Mouse (Mus musculus) limb, embryonic 13.5 days (tissue): ENCODE data around the gene Ncstn. TPM values are rescaled to one million over a fixed set of nuclear protein-coding genes. Genes with fewer than 3 reads are reported as not detected.

ENCODE experiments used
- ATAC-seq: fragments of 200-750 bp; cut with Nextera tagmentation; 2 replicates; pipeline ENCODE4 v1.8.0; 2017; ENCODE audit warnings: low read depth, moderate number of reproducible peaks, moderate TSS enrichment; ENCODE audit not compliant: low FRiP score
- H3K27ac ChIP-seq: fragments of 300-500 bp; sonication (generic); 2 replicates; pipeline ENCODE4 v1.5.1; 2015; ENCODE audit warnings: inconsistent platforms, mild to moderate bottlenecking, moderate library complexity
- H3K27me3 ChIP-seq: fragments of 300-500 bp; sonication (generic); 2 replicates; pipeline ENCODE4 v1.6.1; 2015; ENCODE audit warnings: mild to moderate bottlenecking, inconsistent platforms
- H3K36me3 ChIP-seq: fragments of 300-500 bp; sonication (generic); 2 replicates; pipeline ENCODE4 v1.6.1; 2015; ENCODE audit warnings: inconsistent platforms, mild to moderate bottlenecking, moderate library complexity
- H3K4me1 ChIP-seq: fragments of 300-500 bp; sonication (generic); 2 replicates; pipeline ENCODE4 v1.6.1; 2015; ENCODE audit warnings: inconsistent platforms
- H3K4me2 ChIP-seq: fragments of 300-500 bp; sonication (generic); replicated peaks from 2 replicates; pipeline ENCODE4 v1.6.1; 2015; ENCODE audit warnings: inconsistent platforms, mild to moderate bottlenecking, moderate library complexity
- H3K4me3 ChIP-seq: fragments of 300-500 bp; sonication (generic); 2 replicates; pipeline ENCODE4 v1.5.1; 2015; ENCODE audit warnings: moderate library complexity, mild to moderate bottlenecking, inconsistent platforms
- H3K9ac ChIP-seq: fragments of 300-500 bp; sonication (generic); 2 replicates; pipeline ENCODE4 v1.6.1; 2015; ENCODE audit warnings: mild to moderate bottlenecking, inconsistent platforms
- H3K9me3 ChIP-seq: fragments of 300-500 bp; sonication (generic); 2 replicates; pipeline ENCODE4 v1.6.1; 2016; ENCODE audit warnings: inconsistent platforms
- WGBS: fragments of 180-500 bp; shearing (Covaris S2); methylation state at CpG from one replicate; pipeline ENCODE4 v1.1.7; 2015; 5-methylcytosine and 5-hydroxymethylcytosine counted together
- polyA plus RNA-seq: library from polyadenylated mRNA; unstranded; fragments of >200 nt; fragmentation: Nextera tagmentation; extraction: Ambion mirVana; gene quantifications from 2 replicates; pipeline ENCODE4 v1.2.1, GENCODE M21; 2015

Gene Ncstn
- polyA plus RNA-seq, 1 experiment from 2014 or later: 107 TPM

DNA sequence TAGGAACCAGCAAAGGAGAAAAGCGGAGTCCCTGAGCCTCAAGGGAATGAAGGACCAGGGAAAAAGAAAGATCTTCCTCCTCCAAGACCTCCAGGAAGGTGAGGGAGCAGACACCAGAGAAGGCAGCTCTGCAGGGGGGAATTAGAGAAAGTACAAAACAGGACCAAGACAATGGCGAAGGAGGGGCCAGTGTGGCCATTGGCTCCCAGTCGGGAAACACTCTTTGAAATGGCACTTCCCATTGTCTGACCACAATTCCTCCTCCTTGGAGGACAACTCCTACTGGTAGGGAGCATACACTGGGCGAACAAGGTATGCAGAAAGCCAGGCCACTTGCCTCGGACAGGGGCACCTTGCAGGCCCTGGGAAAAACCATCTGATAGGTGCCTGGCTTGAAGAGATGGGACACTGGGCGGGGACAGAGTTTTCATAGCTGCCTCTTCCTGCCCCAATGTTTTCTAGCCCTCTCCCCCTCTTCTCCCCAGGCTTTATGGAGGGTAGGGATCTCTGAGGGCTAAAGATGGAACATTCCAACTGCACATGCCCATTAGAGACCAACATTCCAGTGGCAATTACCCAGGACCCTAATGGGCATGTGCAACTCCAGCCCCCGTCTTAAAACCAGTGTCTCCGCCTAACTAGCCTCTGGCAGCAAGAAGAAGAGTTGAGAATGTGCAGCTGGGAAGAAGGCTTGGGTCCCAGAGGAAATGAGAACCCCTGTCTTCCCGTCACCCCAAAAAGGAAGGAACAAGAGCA, 58.3 kb downstream of the Ncstn start:
- H3K4me3 ChIP-seq: peak overlapping the region; percentile 90; the same call in 1 of the 2 replicates
- peaks cover 17% of the 10 kb centered on the region; the same call in 1 of the 2 replicates for H3K36me3 ChIP-seq
- no peak for ATAC-seq
- no peaks in the 10 kb centered on the region for H3K27me3 ChIP-seq
- peak overlapping the region; percentile 95; the same call in 1 of the 2 replicates for H3K9ac ChIP-seq
- H3K4me2 ChIP-seq: peak overlapping the region; percentile 67
- H3K9me3 ChIP-seq: no peaks in the 10 kb centered on the region
- H3K4me1 ChIP-seq: peaks cover 70% of the 10 kb centered on the region
- H3K27ac ChIP-seq: no peak overlapping the region
- 50% methylated on average over 9 of the region's 9 CpGs for whole genome bisulfite sequencing

DNA sequence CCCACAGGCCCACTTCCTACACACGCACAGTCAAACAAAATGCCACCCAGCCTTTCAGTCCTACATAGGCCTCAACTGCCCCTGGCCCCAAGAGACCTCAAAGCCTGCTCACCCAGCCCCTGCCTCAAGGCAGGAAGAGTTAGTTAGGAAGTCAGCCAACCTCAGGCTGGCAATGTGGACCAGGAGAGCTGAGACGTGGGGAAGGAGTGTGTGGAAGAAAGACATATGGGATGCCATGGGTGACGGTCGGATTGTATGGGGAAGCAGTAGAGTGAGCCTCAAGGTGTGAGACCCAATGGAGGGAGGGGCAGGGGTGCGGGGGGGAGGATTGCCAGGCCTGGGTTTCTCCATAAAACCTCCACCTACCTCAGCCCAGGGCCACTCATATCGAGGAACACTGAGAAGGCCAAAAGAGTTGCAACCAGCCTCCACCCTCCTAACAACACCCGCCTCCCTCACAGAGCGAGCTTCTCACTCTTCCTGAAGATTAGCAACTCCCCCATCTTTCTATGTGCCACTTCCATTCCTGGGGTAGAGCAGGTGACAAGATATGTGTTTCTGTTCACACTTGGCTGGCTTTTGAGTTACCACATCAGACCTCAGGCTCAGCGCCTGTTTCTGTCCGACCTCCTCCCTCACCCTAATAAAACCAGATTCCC, 62.6 kb downstream of the Ncstn start:
- no peak overlapping the region for H3K4me3 ChIP-seq
- H3K27ac ChIP-seq: no peak overlapping the region
- H3K36me3 ChIP-seq: peaks cover 17% of the 10 kb centered on the region; the same call in 1 of the 2 replicates
- no peak for ATAC-seq
- no peaks in the 10 kb centered on the region for H3K27me3 ChIP-seq
- 52% methylated on average over 10 of the region's 10 CpGs for whole genome bisulfite sequencing
- H3K9ac ChIP-seq: no peak overlapping the region
- no peak overlapping the region for H3K4me2 ChIP-seq
- H3K9me3 ChIP-seq: no peaks in the 10 kb centered on the region
- H3K4me1 ChIP-seq: peaks cover 92% of the 10 kb centered on the region

DNA sequence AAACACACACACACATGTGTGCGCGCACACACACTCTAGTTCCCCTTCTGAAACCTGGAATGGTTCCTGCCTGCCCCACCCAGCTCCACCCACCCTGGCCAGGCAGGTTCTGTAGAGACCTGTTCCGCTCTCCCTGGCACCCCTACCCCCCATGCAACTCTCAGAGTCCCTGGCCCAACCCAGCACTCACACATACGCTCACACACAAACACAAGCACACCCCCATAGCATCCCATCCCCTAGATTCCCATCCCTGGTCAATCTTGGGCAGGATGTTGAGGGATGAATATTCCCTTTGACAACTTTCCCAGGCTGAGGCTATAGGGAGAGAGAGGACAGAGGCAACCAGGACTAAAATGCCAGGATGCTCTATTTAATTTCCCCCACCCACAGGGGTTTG, 63.3 kb downstream of the Ncstn start:
- H3K9me3 ChIP-seq: no peaks in the 10 kb centered on the region
- no peaks in the 10 kb centered on the region for H3K27me3 ChIP-seq
- 96% methylated on average over 4 of the region's 4 CpGs for WGBS
- H3K9ac ChIP-seq: no peak overlapping the region
- H3K36me3 ChIP-seq: peaks cover 17% of the 10 kb centered on the region; the same call in 1 of the 2 replicates
- H3K4me3 ChIP-seq: no peak overlapping the region
- H3K4me2 ChIP-seq: no peak overlapping the region
- H3K27ac ChIP-seq: no peak overlapping the region
- H3K4me1 ChIP-seq: peaks cover 88% of the 10 kb centered on the region
- no peak for ATAC-seq

DNA sequence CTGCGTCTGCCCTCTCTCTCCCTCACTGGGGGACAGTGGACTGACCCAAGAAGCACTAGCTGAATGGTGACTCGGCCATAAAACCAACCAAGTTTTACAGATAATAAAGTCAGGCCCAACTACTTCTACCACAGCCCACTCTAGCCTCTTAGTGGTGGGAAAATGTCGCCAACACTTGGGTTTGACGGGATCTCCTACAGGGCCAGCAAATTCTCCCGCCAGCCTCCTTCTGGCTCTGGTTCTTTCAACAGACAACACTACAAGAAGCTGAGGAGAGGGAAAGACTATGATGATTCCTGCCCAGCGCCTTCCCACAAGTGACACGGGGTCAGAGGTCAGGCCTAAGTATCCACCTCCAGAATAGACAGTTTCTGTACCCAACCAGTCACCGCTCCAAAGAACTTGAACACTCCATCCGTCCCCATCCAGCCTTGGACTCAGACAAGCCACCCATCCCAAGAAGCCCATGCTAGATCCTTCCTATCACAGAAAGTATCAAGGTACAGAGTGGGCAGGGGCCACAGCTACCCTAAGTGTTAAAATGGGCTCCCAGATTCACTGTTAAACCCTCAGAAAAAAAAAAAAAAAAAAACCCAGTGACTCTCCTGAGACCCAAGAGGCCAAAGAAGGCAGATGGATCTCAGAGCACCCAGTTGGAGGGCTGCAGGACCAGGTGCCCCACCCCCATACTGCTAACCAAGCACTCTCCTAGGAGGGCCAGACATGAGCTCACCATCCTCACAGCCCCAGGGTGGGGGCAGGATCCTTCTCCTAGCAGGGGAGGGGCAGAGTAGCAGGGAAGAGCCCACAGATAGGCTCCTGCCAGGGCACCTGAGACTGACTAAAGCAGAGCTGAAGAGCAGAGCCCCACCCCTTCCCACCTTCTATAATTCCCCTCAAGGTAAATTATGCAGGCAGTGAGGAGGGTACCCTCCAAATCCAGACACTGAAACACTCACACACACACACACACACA, 64.0 kb downstream of the Ncstn start:
- Histone ChIP-seq H3K27ac (no peak overlapping the region), H3K4me2 (no peak overlapping the region), H3K4me1 (peaks cover 81% of the 10 kb centered on the region), H3K36me3 (peaks cover 10% of the 10 kb centered on the region; the same call in 1 of the 2 replicates), H3K4me3 (no peak overlapping the region), H3K27me3 (no peaks in the 10 kb centered on the region), H3K9me3 (no peaks in the 10 kb centered on the region), H3K9ac (no peak overlapping the region)
- WGBS: 84% methylated on average over 9 of the region's 9 CpGs
- ATAC-seq: no peak

DNA sequence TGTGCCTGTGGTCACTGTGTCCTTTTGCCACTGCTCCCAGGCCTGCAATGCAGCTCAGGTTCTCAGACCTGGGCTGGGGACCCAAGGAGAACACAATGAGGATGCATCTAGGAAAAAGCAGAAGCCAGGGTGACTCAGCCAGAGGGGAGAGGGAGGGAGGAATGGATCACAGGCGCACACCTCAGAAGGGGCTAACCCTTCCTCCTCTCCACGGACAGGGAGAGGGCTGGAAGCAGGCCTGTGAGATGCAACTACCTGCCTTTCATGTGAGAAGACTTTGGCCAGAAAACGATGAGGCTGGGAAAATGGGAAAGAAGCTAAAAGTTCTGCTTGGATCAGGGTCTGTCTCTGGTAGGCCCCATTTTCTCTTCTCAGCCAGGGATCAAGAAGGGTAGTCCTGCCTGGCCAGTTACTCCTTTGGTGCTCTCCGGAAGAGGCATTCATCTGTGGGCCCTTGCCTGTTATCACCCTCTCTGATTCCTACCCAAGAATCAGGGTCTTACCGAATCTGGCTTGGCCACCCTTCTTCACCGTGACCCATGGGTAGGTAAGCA, 65.0 kb downstream of the Ncstn start:
- H3K9me3 ChIP-seq: no peaks in the 10 kb centered on the region
- H3K36me3 ChIP-seq: peaks cover 17% of the 10 kb centered on the region
- H3K4me1 ChIP-seq: peaks cover 74% of the 10 kb centered on the region
- no peaks in the 10 kb centered on the region for H3K27me3 ChIP-seq
- H3K9ac ChIP-seq: peak overlapping the region; percentile 35
- no peak for ATAC-seq
- peak overlapping the region; percentile 79 for H3K27ac ChIP-seq
- H3K4me3 ChIP-seq: no peak overlapping the region
- 85% methylated on average over 6 of the region's 6 CpGs for WGBS
- H3K4me2 ChIP-seq: peak overlapping the region; percentile 27; the same call in 1 of the 2 replicates

DNA sequence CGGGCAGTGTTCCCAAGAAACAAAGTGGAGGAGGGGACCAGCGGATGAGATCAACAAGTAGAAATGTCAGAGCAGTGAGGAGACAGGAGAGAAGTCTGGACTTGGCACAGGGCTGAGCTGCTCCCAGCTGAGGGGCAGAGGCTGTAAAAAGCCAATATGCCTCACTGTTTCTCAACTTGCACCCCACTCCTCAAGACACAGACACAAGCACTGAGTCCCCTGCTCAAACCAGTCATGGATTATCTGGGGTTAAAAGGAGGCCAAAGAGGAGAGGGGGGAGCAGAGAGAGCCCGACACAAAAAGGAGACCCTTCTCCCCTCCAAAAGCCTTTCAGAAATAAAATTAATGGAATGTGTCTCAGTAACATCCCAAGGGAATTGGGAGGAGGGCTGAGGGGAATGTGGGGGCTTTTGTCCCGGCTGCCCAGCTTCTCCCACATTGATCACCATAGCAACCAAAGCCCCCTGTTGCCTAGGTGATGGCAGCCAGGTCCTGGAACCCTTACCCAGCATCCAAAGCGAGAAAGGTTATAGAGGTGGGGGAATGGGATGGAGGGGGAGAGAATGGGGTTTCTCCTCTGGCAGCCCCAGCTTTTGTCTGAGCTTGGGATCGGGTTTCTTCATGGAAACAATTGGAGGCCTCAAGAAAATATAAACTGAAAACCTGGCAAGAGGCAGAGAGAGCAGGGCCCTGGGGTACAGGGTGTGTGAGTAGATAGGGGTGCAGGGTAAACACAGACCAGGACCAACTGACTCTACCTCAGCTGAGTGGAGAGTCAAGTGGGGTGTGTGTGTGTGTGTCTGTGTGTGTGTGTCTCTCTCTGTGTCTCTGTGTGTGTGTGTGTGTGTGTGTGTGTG, 65.7 kb downstream of the Ncstn start:
- Histone ChIP-seq H3K36me3 (peaks cover 18% of the 10 kb centered on the region), H3K4me2 (peak overlapping the region; percentile 27), H3K9ac (peak overlapping the region; percentile 35; the same call in 1 of the 2 replicates), H3K9me3 (no peaks in the 10 kb centered on the region), H3K27me3 (no peaks in the 10 kb centered on the region), H3K4me1 (peaks cover 67% of the 10 kb centered on the region), H3K4me3 (no peak overlapping the region), H3K27ac (peak overlapping the region; percentile 79)
- WGBS: 34% methylated on average over 6 of the region's 6 CpGs
- ATAC-seq: peak; percentile 70

DNA sequence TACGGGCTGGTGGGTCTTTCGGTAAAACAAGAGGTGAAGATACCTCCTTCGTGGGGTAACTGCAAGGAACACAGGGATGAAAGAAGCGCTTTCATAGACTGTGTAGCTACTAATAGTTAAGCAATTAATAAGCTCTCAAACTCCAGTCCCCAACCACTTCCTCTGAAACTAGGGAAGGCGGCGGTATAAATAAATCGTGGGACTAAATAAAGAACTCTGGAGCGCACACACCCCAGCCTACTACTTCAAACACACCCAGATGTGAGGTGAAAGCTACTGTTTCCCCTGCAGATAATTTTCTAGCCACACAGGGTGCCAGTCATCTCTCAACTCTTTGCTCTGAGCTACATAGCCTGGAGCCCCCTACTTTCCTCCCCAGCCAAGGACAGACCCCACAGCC, 66.6 kb downstream of the Ncstn start:
- peak overlapping the region; percentile 79; the same call in 1 of the 2 replicates for H3K27ac ChIP-seq

More for the DNA sequence above, 66.6 kb downstream of the Ncstn start:
- no peak for ATAC-seq
- H3K9me3 ChIP-seq: no peaks in the 10 kb centered on the region
- 77% methylated on average over 8 of the region's 8 CpGs for WGBS
- peak overlapping the region; percentile 27 for H3K4me2 ChIP-seq
- peaks cover 61% of the 10 kb centered on the region for H3K4me1 ChIP-seq
- no peak overlapping the region for H3K9ac ChIP-seq
- no peak overlapping the region for H3K4me3 ChIP-seq
- H3K27me3 ChIP-seq: no peaks in the 10 kb centered on the region
- peaks cover 25% of the 10 kb centered on the region for H3K36me3 ChIP-seq

Other genes starting within 250 kb of the Ncstn start
- gene Cd84, start 243.1 kb downstream of the Ncstn start, polyA plus RNA-seq: 1.3 and 1.4 TPM in 2 replicates
- not detected in 2 replicates for gene Gm10521, start 187.1 kb downstream of the Ncstn start, polyA plus RNA-seq
- gene Slamf6, start 165.3 kb downstream of the Ncstn start, polyA plus RNA-seq: 0.31 TPM in 1 of 2 replicates, not detected in the other
- 20.7 and 20.8 TPM in 2 replicates for gene Vangl2, start 54.4 kb downstream of the Ncstn start, polyA plus RNA-seq
- not detected in 2 replicates for gene Nhlh1, start 25.2 kb downstream of the Ncstn start, polyA plus RNA-seq
- 247 and 281 TPM in 2 replicates for gene Copa, start 266 bp downstream of the Ncstn start, polyA plus RNA-seq
- 165 and 167 TPM in 2 replicates for gene Pex19, start 44.0 kb upstream of the Ncstn start, polyA plus RNA-seq
- gene Dcaf8, start 65.3 kb upstream of the Ncstn start, polyA plus RNA-seq: 173 and 176 TPM in 2 replicates
- gene Pea15a, start 124.0 kb upstream of the Ncstn start, polyA plus RNA-seq: 108 and 113 TPM in 2 replicates
- gene Casq1, start 137.1 kb upstream of the Ncstn start, polyA plus RNA-seq: 6.5 and 8.1 TPM in 2 replicates
- not detected in 2 replicates for gene Atp1a4, start 175.6 kb upstream of the Ncstn start, polyA plus RNA-seq
- gene Igsf8, start 178.8 kb upstream of the Ncstn start, polyA plus RNA-seq: 42.2 and 46.7 TPM in 2 replicates
- 5.3 and 5.6 TPM in 2 replicates for gene Atp1a2, start 215.3 kb upstream of the Ncstn start, polyA plus RNA-seq
- 0.06 TPM in 1 of 2 replicates, not detected in the other for gene Kcnj9, start 246.5 kb upstream of the Ncstn start, polyA plus RNA-seq